Mouse (Mus musculus): Measurements from ENCODE around the gene Ildr1. TPM values are rescaled to one million over a fixed set of nuclear protein-coding genes. Genes with fewer than 3 reads are reported as not detected.

Ildr1 gene
- polyA plus RNA-seq, 1 experiment from 2014 or later = 0.09 TPM

DNA sequence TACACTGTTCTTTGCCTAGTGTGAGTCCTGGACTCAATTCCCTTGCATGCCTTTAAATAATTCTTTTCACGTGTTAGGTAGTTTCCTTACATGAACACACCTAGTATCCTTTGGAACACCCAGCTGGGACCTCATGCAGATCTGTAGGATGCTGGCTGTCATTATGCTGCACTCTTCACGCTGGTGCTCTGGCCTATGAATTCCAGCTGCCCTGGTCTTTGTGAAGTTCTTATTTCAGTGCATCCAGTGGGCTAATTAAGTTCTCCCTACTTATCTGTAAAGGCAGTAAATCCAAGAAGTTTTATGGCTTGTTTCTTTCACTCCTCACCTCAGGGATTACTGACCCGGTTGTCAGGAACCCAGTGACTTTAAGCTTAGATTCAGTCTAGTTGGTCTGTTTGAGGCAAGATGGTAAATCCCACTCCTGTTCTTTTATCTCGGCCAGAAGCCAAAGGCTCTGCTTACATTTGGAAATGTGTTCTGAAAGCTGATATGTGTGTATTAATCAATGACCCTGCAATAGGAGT lies 45.7 kb downstream of the Ildr1 start:
- Histone ChIP-seq H3K4me1 (ENCODE audit: control insufficient read depth in 2 of 2, insufficient read depth in 2 of 2, low read length in 2 of 2) (no peaks in the 10 kb centered on the region), H3K9me3 (ENCODE audit: control insufficient read depth, low read length) (no peaks in the 10 kb centered on the region), H3K27ac (replicated peaks in 1 of 2; ENCODE audit: control insufficient read depth in 1 of 2, insufficient read depth in 1 of 2, low read depth in 2 of 2, low read length in 2 of 2) (no peak overlapping the region), H3K27me3 (ENCODE audit: control insufficient read depth, insufficient read depth, low read length) (no peaks in the 10 kb centered on the region), H3K4me3 (ENCODE audit: control insufficient read depth in 1 of 2, insufficient read depth in 1 of 2, low read depth in 1 of 2, low read length in 2 of 2) (no peak overlapping the region), H3K36me3 (ENCODE audit: control insufficient read depth, insufficient read depth, low read length) (no peaks in the 10 kb centered on the region), H3K9ac (ENCODE audit: low read length) (no peak overlapping the region), H3K4me2 (ENCODE audit: low read length) (no peak overlapping the region)
- no peak for ATAC-seq (ENCODE audit: insufficient number of reproducible peaks, insufficient read depth, low FRiP score, low read depth)
- WGBS = 52% methylated on average over 4 of the region's 4 CpGs

GRCm38 (mm10) chr16:36743580-36743979 lies 49.8 kb downstream of the Ildr1 start:
- no peaks in the 10 kb centered on the region for H3K9me3 ChIP-seq (ENCODE audit: control insufficient read depth, low read length)
- ATAC-seq (ENCODE audit: insufficient number of reproducible peaks, insufficient read depth, low FRiP score, low read depth) = no peak
- H3K4me2 ChIP-seq (ENCODE audit: low read length) = no peak overlapping the region

DNA sequence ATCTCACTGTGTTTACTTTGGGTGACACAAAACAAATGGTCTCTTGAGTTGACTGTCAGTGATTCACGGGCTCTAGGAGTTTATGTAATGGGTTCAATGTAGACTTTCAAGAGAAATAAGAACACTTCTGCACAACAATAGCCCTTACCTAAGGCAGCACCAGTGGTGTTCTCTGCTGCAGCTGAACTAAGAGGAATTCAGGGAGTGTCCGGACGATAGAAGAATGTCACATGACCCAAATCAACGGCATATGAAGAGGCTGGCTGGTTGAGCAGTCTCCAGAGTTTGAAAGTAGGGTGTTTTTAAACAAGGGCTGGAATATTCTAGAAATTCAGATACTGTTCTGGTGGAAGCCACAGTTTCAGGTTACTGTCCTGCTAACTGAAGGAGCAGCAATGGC lies 53.3 kb downstream of the Ildr1 start:
- no peak overlapping the region for H3K4me2 ChIP-seq (ENCODE audit: low read length)
- H3K27ac ChIP-seq (replicated peaks in 1 of 2; ENCODE audit: control insufficient read depth in 1 of 2, insufficient read depth in 1 of 2, low read depth in 2 of 2, low read length in 2 of 2) = no peak overlapping the region
- no peaks in the 10 kb centered on the region for H3K9me3 ChIP-seq (ENCODE audit: control insufficient read depth, low read length)
- no peaks in the 10 kb centered on the region for H3K36me3 ChIP-seq (ENCODE audit: control insufficient read depth, insufficient read depth, low read length)
- no peaks in the 10 kb centered on the region for H3K27me3 ChIP-seq (ENCODE audit: control insufficient read depth, insufficient read depth, low read length)
- no peak overlapping the region for H3K4me3 ChIP-seq (ENCODE audit: control insufficient read depth in 1 of 2, insufficient read depth in 1 of 2, low read depth in 1 of 2, low read length in 2 of 2)
- ATAC-seq (ENCODE audit: insufficient number of reproducible peaks, insufficient read depth, low FRiP score, low read depth) = no peak
- H3K9ac ChIP-seq (ENCODE audit: low read length) = no peak overlapping the region
- 75% methylated on average over 4 of the region's 4 CpGs for WGBS
- H3K4me1 ChIP-seq (ENCODE audit: control insufficient read depth in 2 of 2, insufficient read depth in 2 of 2, low read length in 2 of 2) = no peaks in the 10 kb centered on the region

More at GRCm38 (mm10) chr16:36743580-36743979, 49.8 kb downstream of the Ildr1 start:
- no peak overlapping the region for H3K27ac ChIP-seq (replicated peaks in 1 of 2; ENCODE audit: control insufficient read depth in 1 of 2, insufficient read depth in 1 of 2, low read depth in 2 of 2, low read length in 2 of 2)
- H3K4me3 ChIP-seq (ENCODE audit: control insufficient read depth in 1 of 2, insufficient read depth in 1 of 2, low read depth in 1 of 2, low read length in 2 of 2) = no peak overlapping the region
- H3K9ac ChIP-seq (ENCODE audit: low read length) = no peak overlapping the region
- 84% methylated on average over 8 of the region's 8 CpGs for WGBS
- H3K4me1 ChIP-seq (ENCODE audit: control insufficient read depth in 2 of 2, insufficient read depth in 2 of 2, low read length in 2 of 2) = no peaks in the 10 kb centered on the region
- H3K27me3 ChIP-seq (ENCODE audit: control insufficient read depth, insufficient read depth, low read length) = no peaks in the 10 kb centered on the region
- H3K36me3 ChIP-seq (ENCODE audit: control insufficient read depth, insufficient read depth, low read length) = no peaks in the 10 kb centered on the region

DNA sequence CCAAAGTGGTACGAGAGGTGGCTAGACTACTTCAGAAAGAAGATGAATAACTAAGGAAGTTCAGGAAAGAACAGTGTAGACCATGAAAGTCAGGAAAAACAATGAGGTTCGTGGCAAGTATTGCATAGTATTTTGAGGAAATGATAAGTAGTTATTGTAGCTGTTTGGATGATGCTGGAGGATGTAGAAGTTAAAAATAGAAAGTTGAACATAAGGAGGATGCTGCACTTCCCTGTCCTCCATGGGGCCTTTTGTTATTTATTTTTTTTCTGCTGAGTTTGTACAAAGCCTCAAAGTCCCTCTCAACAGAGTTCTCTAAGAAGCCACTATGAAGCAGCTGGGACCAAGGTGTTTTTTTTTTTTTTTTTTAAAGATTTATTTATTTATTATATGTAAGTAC lies 54.0 kb downstream of the Ildr1 start:
- Histone ChIP-seq H3K4me1 (ENCODE audit: control insufficient read depth in 2 of 2, insufficient read depth in 2 of 2, low read length in 2 of 2) (no peaks in the 10 kb centered on the region), H3K4me2 (ENCODE audit: low read length) (no peak overlapping the region), H3K4me3 (ENCODE audit: control insufficient read depth in 1 of 2, insufficient read depth in 1 of 2, low read depth in 1 of 2, low read length in 2 of 2) (no peak overlapping the region), H3K27me3 (ENCODE audit: control insufficient read depth, insufficient read depth, low read length) (no peaks in the 10 kb centered on the region), H3K27ac (replicated peaks in 1 of 2; ENCODE audit: control insufficient read depth in 1 of 2, insufficient read depth in 1 of 2, low read depth in 2 of 2, low read length in 2 of 2) (no peak overlapping the region), H3K9ac (ENCODE audit: low read length) (no peak overlapping the region), H3K9me3 (ENCODE audit: control insufficient read depth, low read length) (no peaks in the 10 kb centered on the region), H3K36me3 (ENCODE audit: control insufficient read depth, insufficient read depth, low read length) (no peaks in the 10 kb centered on the region)
- WGBS = 63% methylated on average over 2 of the region's 2 CpGs
- no peak for ATAC-seq (ENCODE audit: insufficient number of reproducible peaks, insufficient read depth, low FRiP score, low read depth)

GRCm38 (mm10) chr16:36751979-36752378 lies 58.2 kb downstream of the Ildr1 start:
- no peaks in the 10 kb centered on the region for H3K4me1 ChIP-seq (ENCODE audit: control insufficient read depth in 2 of 2, insufficient read depth in 2 of 2, low read length in 2 of 2)
- no peaks in the 10 kb centered on the region for H3K27me3 ChIP-seq (ENCODE audit: control insufficient read depth, insufficient read depth, low read length)
- H3K4me3 ChIP-seq (ENCODE audit: control insufficient read depth in 1 of 2, insufficient read depth in 1 of 2, low read depth in 1 of 2, low read length in 2 of 2) = no peak overlapping the region
- no peak for ATAC-seq (ENCODE audit: insufficient number of reproducible peaks, insufficient read depth, low FRiP score, low read depth)
- no peaks in the 10 kb centered on the region for H3K36me3 ChIP-seq (ENCODE audit: control insufficient read depth, insufficient read depth, low read length)
- H3K27ac ChIP-seq (replicated peaks in 1 of 2; ENCODE audit: control insufficient read depth in 1 of 2, insufficient read depth in 1 of 2, low read depth in 2 of 2, low read length in 2 of 2) = no peak overlapping the region
- 88% methylated on average over 3 of the region's 3 CpGs for WGBS
- H3K9ac ChIP-seq (ENCODE audit: low read length) = no peak overlapping the region
- no peak overlapping the region for H3K4me2 ChIP-seq (ENCODE audit: low read length)
- no peaks in the 10 kb centered on the region for H3K9me3 ChIP-seq (ENCODE audit: control insufficient read depth, low read length)

DNA sequence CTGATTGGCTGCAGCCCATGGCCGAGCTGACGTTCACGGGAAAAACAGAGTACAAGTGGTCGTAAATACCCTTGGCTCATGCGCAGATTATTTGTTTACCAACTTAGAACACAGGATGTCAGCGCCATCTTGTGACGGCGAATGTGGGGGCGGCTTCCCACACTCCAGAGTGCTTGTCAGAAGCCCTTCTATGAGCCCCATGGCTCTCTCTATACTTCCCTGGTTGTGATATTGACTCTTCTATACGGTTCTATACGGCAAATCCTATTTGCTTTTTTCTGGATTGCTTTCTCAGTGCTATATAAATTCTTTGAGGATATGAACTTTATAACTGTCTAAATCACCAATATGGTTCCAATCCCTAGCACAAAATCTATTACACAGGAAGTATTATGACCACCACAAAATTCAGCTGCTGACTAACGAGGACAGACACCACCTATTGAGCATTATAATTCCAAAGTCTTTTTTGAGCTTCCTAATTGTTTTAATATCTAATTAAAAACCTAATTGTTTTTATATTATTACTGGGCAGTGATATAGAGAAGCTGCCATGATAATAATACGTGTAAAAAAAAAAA lies 76.5 kb downstream of the Ildr1 start:
- WGBS = 74% methylated on average over 8 of the region's 13 CpGs
- no peak for ATAC-seq (ENCODE audit: insufficient number of reproducible peaks, insufficient read depth, low FRiP score, low read depth)
- no peaks in the 10 kb centered on the region for H3K36me3 ChIP-seq (ENCODE audit: control insufficient read depth, insufficient read depth, low read length)
- no peaks in the 10 kb centered on the region for H3K4me1 ChIP-seq (ENCODE audit: control insufficient read depth in 2 of 2, insufficient read depth in 2 of 2, low read length in 2 of 2)
- H3K27ac ChIP-seq (replicated peaks in 1 of 2; ENCODE audit: control insufficient read depth in 1 of 2, insufficient read depth in 1 of 2, low read depth in 2 of 2, low read length in 2 of 2) = no peak overlapping the region
- H3K27me3 ChIP-seq (ENCODE audit: control insufficient read depth, insufficient read depth, low read length) = no peaks in the 10 kb centered on the region
- no peak overlapping the region for H3K4me2 ChIP-seq (ENCODE audit: low read length)
- H3K4me3 ChIP-seq (ENCODE audit: control insufficient read depth in 1 of 2, insufficient read depth in 1 of 2, low read depth in 1 of 2, low read length in 2 of 2) = no peak overlapping the region
- H3K9me3 ChIP-seq (ENCODE audit: control insufficient read depth, low read length) = no peaks in the 10 kb centered on the region
- H3K9ac ChIP-seq (ENCODE audit: low read length) = no peak overlapping the region

DNA sequence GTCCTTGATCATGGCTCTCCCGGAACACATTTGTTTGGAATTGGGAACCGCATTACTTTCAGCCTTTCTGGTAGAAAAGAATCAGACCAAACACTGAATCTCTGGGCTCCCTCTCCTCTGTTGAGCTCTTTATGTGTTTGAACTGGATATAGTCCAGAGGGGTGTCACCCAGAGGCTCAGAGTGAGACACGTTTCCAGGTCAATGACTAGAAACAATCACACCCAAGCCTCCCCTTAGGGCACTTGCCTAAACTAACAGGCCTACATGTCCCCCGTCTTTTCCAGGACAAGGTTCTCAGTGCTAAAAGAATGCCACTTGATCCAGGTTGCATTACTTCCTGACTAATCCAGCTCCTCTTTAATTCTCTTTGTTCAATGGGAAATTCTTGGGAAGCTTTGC lies 77.1 kb downstream of the Ildr1 start:
- 75% methylated on average over 4 of the region's 4 CpGs for WGBS
- no peak overlapping the region for H3K4me3 ChIP-seq (ENCODE audit: control insufficient read depth in 1 of 2, insufficient read depth in 1 of 2, low read depth in 1 of 2, low read length in 2 of 2)
- no peak overlapping the region for H3K27ac ChIP-seq (replicated peaks in 1 of 2; ENCODE audit: control insufficient read depth in 1 of 2, insufficient read depth in 1 of 2, low read depth in 2 of 2, low read length in 2 of 2)
- H3K4me2 ChIP-seq (ENCODE audit: low read length) = no peak overlapping the region
- no peak for ATAC-seq (ENCODE audit: insufficient number of reproducible peaks, insufficient read depth, low FRiP score, low read depth)
- H3K27me3 ChIP-seq (ENCODE audit: control insufficient read depth, insufficient read depth, low read length) = no peaks in the 10 kb centered on the region
- H3K4me1 ChIP-seq (ENCODE audit: control insufficient read depth in 2 of 2, insufficient read depth in 2 of 2, low read length in 2 of 2) = no peaks in the 10 kb centered on the region
- no peaks in the 10 kb centered on the region for H3K36me3 ChIP-seq (ENCODE audit: control insufficient read depth, insufficient read depth, low read length)
- no peaks in the 10 kb centered on the region for H3K9me3 ChIP-seq (ENCODE audit: control insufficient read depth, low read length)
- H3K9ac ChIP-seq (ENCODE audit: low read length) = no peak overlapping the region

GRCm38 (mm10) chr16:36771244-36771643 lies 77.5 kb downstream of the Ildr1 start:
- Histone ChIP-seq H3K9ac (ENCODE audit: low read length) (no peak overlapping the region), H3K4me2 (ENCODE audit: low read length) (no peak overlapping the region), H3K9me3 (ENCODE audit: control insufficient read depth, low read length) (no peaks in the 10 kb centered on the region), H3K4me1 (ENCODE audit: control insufficient read depth in 2 of 2, insufficient read depth in 2 of 2, low read length in 2 of 2) (no peaks in the 10 kb centered on the region), H3K27ac (replicated peaks in 1 of 2; ENCODE audit: control insufficient read depth in 1 of 2, insufficient read depth in 1 of 2, low read depth in 2 of 2, low read length in 2 of 2) (no peak overlapping the region), H3K36me3 (ENCODE audit: control insufficient read depth, insufficient read depth, low read length) (no peaks in the 10 kb centered on the region), H3K4me3 (ENCODE audit: control insufficient read depth in 1 of 2, insufficient read depth in 1 of 2, low read depth in 1 of 2, low read length in 2 of 2) (no peak overlapping the region), H3K27me3 (ENCODE audit: control insufficient read depth, insufficient read depth, low read length) (no peaks in the 10 kb centered on the region)
- WGBS = 78% methylated on average over 2 of the region's 2 CpGs
- ATAC-seq (ENCODE audit: insufficient number of reproducible peaks, insufficient read depth, low FRiP score, low read depth) = no peak

Measured in heart, embryonic 14.5 days (tissue).